Mouse (Mus musculus) G1E (cell line): ENCODE results near the gene Spock1.

Source experiments
- CTCF ChIP-seq: IDR thresholded peaks from 2 replicates; pipeline ENCODE4 v1.5.1; 2012; ENCODE audit warnings: low read depth, low read length, inconsistent platforms, mixed read lengths
- GATA1 ChIP-seq: IDR thresholded peaks from 2 replicates; pipeline ENCODE4 v1.6.1; 2012; ENCODE audit warnings: borderline replicate concordance, low read length, inconsistent platforms, mixed read lengths
- GATA2 ChIP-seq: IDR thresholded peaks from 2 replicates; pipeline ENCODE4 v1.6.1; 2012; ENCODE audit warnings: low read depth, low read length, inconsistent platforms, borderline replicate concordance
- POLR2AphosphoS5 ChIP-seq: IDR thresholded peaks from 2 replicates; pipeline ENCODE4 v1.6.1; 2012; ENCODE audit warnings: low read depth, low read length, inconsistent platforms; ENCODE audit not compliant: insufficient replicate concordance
- TAL1 ChIP-seq: conservative IDR thresholded peaks from 2 replicates; pipeline ENCODE4 v1.6.1; 2012; ENCODE audit warnings: low read depth, low read length, inconsistent platforms, mixed read lengths

- TF ChIP-seq GATA1, result no peak
- TF ChIP-seq CTCF, result no peak
- TF ChIP-seq POLR2AphosphoS5, result no peak
- TF ChIP-seq TAL1, result no peak
- no peak for TF ChIP-seq GATA2
Observed at GRCm38 (mm10) chr13:57609946-57610345, 298.2 kb downstream of the Spock1 start.
